Mouse (Mus musculus) embryonic facial prominence, embryonic 10.5 days (tissue): Measurements from ENCODE around the gene Ap1g1. TPM values are rescaled to one million over a fixed set of nuclear protein-coding genes. Genes with fewer than 3 reads are reported as not detected.

Experiments used
- DNase-seq: peaks from one replicate; pipeline ENCODE4 v3.0.0-alpha.2; 2017; ENCODE audit warnings: low spot score
- H3K27ac ChIP-seq: fragments of 300-500 bp; sonication (generic); replicated peaks from 2 replicates; pipeline ENCODE4 v1.5.1; 2016; ENCODE audit warnings: mild to moderate bottlenecking
- H3K27me3 ChIP-seq: fragments of 300-500 bp; sonication (generic); replicated peaks from 2 replicates; pipeline ENCODE4 v1.6.1; 2016; ENCODE audit warnings: low read depth, mild to moderate bottlenecking; ENCODE audit not compliant: poor library complexity, severe bottlenecking
- H3K36me3 ChIP-seq: fragments of 300-500 bp; sonication (generic); replicated peaks from 2 replicates; pipeline ENCODE4 v1.6.1; 2016; ENCODE audit warnings: mild to moderate bottlenecking, moderate library complexity
- H3K4me1 ChIP-seq: fragments of 300-500 bp; sonication (generic); 2 replicates; pipeline ENCODE4 v1.6.1; 2016
- H3K4me3 ChIP-seq: fragments of 300-500 bp; sonication (generic); 2 replicates; pipeline ENCODE4 v1.5.1; 2016; ENCODE audit warnings: mild to moderate bottlenecking, moderate library complexity
- H3K9me3 ChIP-seq: fragments of 300-500 bp; sonication (generic); 2 replicates; pipeline ENCODE4 v1.6.1; 2016; ENCODE audit warnings: mild to moderate bottlenecking
- WGBS: fragments of 180-500 bp; shearing (Covaris S2); methylation state at CpG from one replicate; pipeline ENCODE4 v1.1.7; 2016; 5-methylcytosine and 5-hydroxymethylcytosine counted together
- polyA plus RNA-seq: library from polyadenylated mRNA; unstranded; fragments of >200 nt; fragmentation: Nextera tagmentation; extraction: Ambion mirVana; gene quantifications from 2 replicates; pipeline ENCODE4 v1.2.1, GENCODE M21; 2016

The Ap1g1 gene
- polyA plus RNA-seq, 1 experiment from 2014 or later, result 48.4 TPM

DNA sequence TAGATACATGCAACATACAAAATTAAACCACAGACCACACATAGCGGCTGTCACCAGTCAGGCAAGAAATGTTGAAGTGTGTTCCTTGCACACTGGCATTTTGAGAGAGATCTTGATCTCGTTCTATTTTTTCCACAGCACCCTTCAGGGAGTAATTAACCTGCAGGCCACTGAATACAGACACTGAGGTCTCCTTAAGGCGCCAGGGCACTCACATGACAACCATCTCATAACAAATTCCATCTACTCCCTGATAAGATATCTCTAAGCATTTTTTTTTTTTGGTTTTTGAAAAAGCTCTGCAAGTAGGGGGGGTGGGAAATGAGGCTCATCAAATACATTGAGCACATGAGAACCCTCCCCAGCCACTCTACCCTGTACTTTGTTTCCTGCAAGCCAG lies 21.5 kb upstream of the Ap1g1 start:
- H3K4me1 ChIP-seq, result no peaks in the 10 kb centered on the region
- no peak overlapping the region for H3K4me3 ChIP-seq
- no peak for DNase-seq
- no peaks in the 10 kb centered on the region for H3K36me3 ChIP-seq
- H3K27me3 ChIP-seq, result no peaks in the 10 kb centered on the region
- 0 out of 2 replicates have a peak, but pooled peaks cover 6% of the 10 kb centered on the region for H3K9me3 ChIP-seq
- H3K27ac ChIP-seq, result no peak overlapping the region
- 71% methylated on average over 3 of the region's 3 CpGs for WGBS

DNA sequence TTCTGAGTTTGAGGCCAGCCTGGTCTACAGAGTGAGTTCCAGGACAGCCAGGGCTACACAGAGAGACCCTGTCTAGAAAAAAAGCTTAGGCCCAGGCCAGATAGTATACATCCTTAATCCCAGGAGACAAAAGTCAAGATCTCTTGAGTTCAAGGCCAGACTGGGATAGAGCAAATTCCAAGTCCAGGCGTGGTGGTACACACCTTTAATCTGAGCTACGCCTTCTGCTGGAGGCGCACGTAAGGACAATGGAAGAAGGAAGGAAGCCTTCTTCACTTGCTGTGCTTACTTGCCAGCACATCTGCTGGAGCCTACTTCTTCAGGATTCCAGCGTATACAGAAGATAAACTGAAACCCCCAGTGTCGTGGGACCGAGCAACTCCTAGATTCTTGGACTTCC lies 18.9 kb upstream of the Ap1g1 start:
- Histone ChIP-seq H3K9me3 (peaks cover 25% of the 10 kb centered on the region), H3K4me3 (no peak overlapping the region), H3K27ac (no peak overlapping the region), H3K4me1 (no peaks in the 10 kb centered on the region), H3K27me3 (no peaks in the 10 kb centered on the region), H3K36me3 (no peaks in the 10 kb centered on the region)
- WGBS, result 92% methylated on average over 7 of the region's 7 CpGs
- DNase-seq, result no peak

DNA sequence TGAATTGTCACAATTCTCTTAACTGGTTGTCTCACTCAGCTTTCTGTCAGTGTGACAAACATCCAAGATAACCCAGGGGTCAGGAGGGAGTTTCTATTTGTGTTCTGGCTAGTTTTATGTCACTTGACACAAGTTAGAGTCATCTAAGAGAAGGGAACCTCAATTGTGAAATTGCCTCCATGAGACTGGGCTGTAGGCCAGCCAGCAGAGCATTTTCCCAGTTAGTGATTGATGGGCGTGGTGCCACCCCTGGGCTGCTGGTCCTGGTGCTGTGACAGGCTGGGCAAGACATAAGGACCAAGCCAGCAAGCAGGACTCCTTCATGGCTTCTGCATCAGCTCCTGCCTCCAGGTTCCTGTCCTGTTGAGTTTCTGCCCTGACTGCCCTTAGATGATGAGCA lies 18.1 kb upstream of the Ap1g1 start:
- H3K27ac ChIP-seq, result no peak overlapping the region
- no peak for DNase-seq
- WGBS, result 67% methylated on average over 1 of the region's 1 CpGs
- no peak overlapping the region for H3K4me3 ChIP-seq
- no peaks in the 10 kb centered on the region for H3K4me1 ChIP-seq
- H3K36me3 ChIP-seq, result no peaks in the 10 kb centered on the region
- H3K27me3 ChIP-seq, result no peaks in the 10 kb centered on the region
- H3K9me3 ChIP-seq, result peaks cover 25% of the 10 kb centered on the region

DNA sequence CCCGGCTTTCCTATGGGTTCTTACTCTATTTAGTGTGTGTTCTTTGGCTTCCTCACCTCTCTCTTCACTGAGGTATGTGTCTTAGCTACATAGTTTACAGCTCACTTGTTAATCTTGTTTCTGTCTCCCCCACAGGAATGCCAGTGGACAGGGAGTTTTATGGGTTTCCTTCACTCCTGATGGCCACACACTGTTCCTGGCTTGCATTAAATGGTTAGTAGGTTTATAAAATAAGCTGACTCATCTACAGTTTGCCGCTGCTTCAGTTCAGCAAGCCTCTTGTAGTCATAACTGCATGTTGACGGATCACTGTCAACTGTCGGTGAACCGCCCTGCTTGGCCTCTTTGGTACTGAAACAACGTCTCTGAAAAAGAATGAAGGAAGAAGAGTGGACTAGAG lies 14.3 kb upstream of the Ap1g1 start:
- Histone ChIP-seq H3K27ac (no peak overlapping the region), H3K4me3 (no peak overlapping the region), H3K9me3 (peaks cover 25% of the 10 kb centered on the region), H3K36me3 (no peaks in the 10 kb centered on the region), H3K4me1 (no peaks in the 10 kb centered on the region), H3K27me3 (no peaks in the 10 kb centered on the region)
- 90% methylated on average over 6 of the region's 6 CpGs for WGBS
- DNase-seq, result no peak

DNA sequence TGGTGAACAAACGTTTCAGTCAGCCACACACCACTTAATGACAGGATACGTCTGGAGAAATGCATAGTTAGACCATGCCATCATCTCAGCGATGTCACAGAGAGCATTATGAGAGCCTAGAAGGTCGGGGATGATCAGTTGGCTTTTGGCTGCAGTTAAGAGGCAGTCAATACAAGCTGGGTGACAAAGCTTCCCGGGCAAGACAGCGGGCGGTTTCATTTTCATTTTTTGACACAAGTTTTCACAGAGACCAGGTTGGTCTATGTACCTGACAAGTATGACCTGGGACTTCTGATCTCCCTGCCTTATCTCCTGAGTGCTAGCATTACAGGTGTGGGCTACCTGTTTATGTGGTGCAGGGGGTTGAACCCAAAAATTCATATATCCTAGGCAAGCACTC lies 12.3 kb upstream of the Ap1g1 start:
- H3K9me3 ChIP-seq, result peaks cover 21% of the 10 kb centered on the region
- 77% methylated on average over 7 of the region's 7 CpGs for WGBS
- no peaks in the 10 kb centered on the region for H3K4me1 ChIP-seq
- no peak overlapping the region for H3K27ac ChIP-seq
- H3K36me3 ChIP-seq, result no peaks in the 10 kb centered on the region
- DNase-seq, result no peak
- H3K27me3 ChIP-seq, result no peaks in the 10 kb centered on the region
- H3K4me3 ChIP-seq, result no peak overlapping the region

DNA sequence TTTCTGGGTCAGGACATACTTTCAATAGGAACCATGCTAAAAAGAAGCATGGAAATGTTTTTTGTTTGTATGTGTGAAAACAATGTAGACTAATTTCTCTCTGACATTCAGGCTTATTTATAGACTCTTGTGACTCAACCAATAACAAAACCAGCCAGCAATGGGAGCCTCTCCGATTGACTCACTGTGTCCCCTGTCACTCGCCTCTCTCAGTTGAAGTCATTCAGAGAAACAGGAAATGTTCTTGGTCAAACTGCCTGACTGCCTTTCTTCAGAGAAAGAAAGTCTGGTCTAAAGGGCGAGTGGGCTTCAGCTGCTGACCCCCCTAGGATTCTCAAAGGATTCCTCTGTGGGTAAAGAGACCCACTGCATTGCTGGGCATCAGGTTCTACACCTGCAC lies 5.2 kb upstream of the Ap1g1 start:
- H3K27ac ChIP-seq, result no peak overlapping the region
- 49% methylated on average over 3 of the region's 3 CpGs for WGBS
- no peaks in the 10 kb centered on the region for H3K36me3 ChIP-seq
- H3K9me3 ChIP-seq, result no peaks in the 10 kb centered on the region
- DNase-seq, result no peak
- H3K4me1 ChIP-seq, result 0 out of 2 replicates have a peak, but pooled peaks cover 3% of the 10 kb centered on the region
- H3K27me3 ChIP-seq, result no peaks in the 10 kb centered on the region; the same call in 1 of the 2 replicates
- no peak overlapping the region for H3K4me3 ChIP-seq

DNA sequence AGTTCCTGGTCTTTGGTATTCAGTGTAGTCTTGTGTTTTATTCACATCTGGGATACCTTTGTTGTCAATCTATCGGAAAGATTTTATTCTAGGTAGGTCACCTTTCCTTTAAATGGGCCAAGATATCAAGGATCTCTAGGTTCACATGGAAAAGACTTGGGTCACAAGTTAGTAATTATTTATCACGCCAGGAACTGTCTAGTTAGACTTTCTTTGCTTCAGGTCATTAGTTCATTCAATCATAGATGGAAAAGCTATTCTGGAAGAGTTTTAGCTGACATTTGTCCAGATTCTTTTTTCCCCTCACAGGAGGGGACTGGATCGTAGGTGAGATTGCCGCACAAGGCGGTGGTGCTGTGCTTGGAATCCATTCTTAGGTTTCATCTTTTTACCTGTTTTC lies 503 bp upstream of the Ap1g1 start:
- H3K4me3 ChIP-seq, result peak overlapping the region; percentile 99
- DNase-seq, result no peak
- H3K36me3 ChIP-seq, result no peaks in the 10 kb centered on the region
- H3K27me3 ChIP-seq, result no peaks in the 10 kb centered on the region; the same call in 1 of the 2 replicates
- peaks cover 16% of the 10 kb centered on the region for H3K4me1 ChIP-seq
- H3K27ac ChIP-seq, result peak overlapping the region; percentile 100; the same call in 1 of the 2 replicates
- 27% methylated on average over 5 of the region's 5 CpGs for WGBS
- H3K9me3 ChIP-seq, result no peaks in the 10 kb centered on the region

DNA sequence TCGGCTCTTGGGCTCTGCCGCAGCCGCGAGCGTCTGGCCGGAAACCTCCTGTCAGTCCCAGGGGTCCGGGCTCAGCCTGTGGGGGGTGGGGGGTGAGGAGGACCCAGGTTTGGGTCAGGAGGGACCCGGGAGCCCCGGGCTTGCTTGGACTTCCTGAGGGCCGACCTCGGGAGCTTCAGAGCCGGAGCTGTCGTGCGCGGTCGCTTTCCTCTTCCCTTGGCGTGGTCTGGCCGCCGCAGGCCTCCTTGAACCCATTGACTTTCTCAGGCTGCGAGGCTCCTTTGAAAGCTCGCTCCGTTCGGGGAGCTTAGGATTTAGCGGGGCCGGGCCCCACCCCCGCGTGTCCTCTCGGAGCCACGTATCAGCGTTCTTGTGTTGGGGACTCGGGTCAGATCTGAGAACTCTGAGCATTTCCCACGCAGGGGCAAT lies 653 bp downstream of the Ap1g1 start:
- Histone ChIP-seq H3K27me3 (no peaks in the 10 kb centered on the region; the same call in 1 of the 2 replicates), H3K4me1 (peaks cover 16% of the 10 kb centered on the region), H3K4me3 (peak overlapping the region; percentile 99), H3K9me3 (no peaks in the 10 kb centered on the region), H3K27ac (peak overlapping the region; percentile 100), H3K36me3 (no peaks in the 10 kb centered on the region)
- WGBS, result under 1% methylated on average over 32 of the region's 32 CpGs
- no peak for DNase-seq

DNA sequence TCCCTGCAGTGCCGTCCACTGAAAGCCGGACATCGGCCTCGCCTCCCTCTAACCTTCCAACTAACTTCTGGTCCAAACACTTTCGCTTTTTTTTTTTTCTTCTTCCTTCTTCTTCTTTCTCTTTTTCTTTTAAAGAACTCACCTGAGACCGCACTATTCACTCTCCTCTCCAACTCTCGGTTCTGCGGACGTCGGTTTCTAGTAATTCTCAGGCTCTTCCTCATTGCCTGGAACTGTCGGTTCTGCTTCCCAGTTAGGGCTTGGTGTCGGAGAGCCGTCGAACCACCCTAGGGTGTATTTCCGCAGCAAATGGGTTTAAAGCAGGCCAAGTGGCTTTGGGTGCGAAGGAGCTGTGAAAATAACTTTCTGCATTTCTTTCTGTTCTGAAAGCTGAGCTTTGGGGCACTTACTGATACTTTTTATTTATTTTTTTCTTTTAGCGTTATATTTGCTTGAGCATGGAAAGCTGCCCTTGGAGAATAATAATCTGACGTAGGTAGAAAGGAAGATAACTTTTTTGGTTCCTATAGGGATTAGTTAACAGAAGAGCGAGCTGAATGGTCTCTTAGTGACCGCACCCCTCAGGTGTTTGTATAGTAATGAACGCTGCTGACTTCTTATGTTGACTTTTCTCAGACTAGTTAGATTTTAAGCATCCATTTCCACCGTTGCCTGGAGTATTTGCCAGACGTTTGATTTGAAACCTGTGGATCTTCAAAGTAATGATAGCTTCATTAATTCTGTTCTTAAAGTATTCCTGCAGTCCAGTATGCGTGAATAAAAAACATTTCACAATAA lies 1.3 kb downstream of the Ap1g1 start:
- H3K9me3 ChIP-seq, result no peaks in the 10 kb centered on the region
- peaks cover 16% of the 10 kb centered on the region for H3K4me1 ChIP-seq
- peak overlapping the region; percentile 99 for H3K4me3 ChIP-seq
- H3K27me3 ChIP-seq, result no peaks in the 10 kb centered on the region; the same call in 1 of the 2 replicates
- H3K36me3 ChIP-seq, result no peaks in the 10 kb centered on the region
- 24% methylated on average over 24 of the region's 24 CpGs for WGBS
- DNase-seq, result no peak
- peak overlapping the region; percentile 100 for H3K27ac ChIP-seq

DNA sequence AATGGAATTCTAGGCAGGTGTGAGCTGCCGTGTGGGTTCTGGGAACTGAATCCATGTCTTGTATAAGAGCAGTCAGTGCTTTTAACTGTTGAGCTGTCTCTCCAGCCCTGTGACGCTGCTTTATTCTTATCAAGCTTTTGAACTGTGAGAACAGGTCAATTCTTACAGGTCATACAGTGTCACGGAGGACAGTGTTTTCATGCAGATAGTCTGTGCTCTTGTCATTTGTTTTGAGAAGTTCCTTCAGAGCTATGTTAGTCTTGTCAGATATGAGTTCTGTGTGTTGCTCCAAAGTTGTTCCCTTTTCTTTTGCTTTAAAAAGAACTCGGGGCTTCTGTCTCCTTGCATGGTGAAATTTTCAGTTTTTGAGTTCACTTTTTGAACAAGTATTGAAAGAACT lies 2.2 kb downstream of the Ap1g1 start:
- Histone ChIP-seq H3K27ac (no peak overlapping the region), H3K27me3 (no peaks in the 10 kb centered on the region), H3K9me3 (no peaks in the 10 kb centered on the region), H3K4me1 (peaks cover 16% of the 10 kb centered on the region), H3K36me3 (no peaks in the 10 kb centered on the region), H3K4me3 (peak overlapping the region; percentile 99)
- DNase-seq, result no peak
- WGBS, result 83% methylated on average over 4 of the region's 4 CpGs

DNA sequence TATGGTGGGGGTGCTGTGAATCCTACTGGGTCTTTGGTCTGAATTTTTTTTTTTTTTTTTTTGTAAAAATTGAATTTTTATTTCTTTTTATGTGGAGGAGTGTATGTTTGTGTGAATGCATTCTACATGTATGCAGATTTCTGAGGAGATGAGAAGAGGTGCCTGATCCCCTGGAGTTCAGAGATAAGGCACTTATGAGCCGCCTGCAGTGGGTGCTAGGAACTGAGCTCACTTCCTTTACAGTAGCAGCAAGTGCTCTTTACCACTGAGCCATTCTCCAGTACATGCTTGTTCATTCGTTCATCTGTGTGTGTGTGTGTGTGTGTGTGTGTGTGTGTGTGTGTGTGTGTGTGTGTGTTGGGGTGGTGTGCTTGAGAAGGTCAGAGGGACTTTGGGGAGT lies 12.6 kb downstream of the Ap1g1 start:
- H3K27ac ChIP-seq, result no peak overlapping the region
- no peak overlapping the region for H3K4me3 ChIP-seq
- no peaks in the 10 kb centered on the region for H3K4me1 ChIP-seq
- H3K9me3 ChIP-seq, result no peaks in the 10 kb centered on the region
- 97% methylated on average over 2 of the region's 2 CpGs for WGBS
- H3K27me3 ChIP-seq, result no peaks in the 10 kb centered on the region
- DNase-seq, result no peak
- H3K36me3 ChIP-seq, result peaks cover 12% of the 10 kb centered on the region

DNA sequence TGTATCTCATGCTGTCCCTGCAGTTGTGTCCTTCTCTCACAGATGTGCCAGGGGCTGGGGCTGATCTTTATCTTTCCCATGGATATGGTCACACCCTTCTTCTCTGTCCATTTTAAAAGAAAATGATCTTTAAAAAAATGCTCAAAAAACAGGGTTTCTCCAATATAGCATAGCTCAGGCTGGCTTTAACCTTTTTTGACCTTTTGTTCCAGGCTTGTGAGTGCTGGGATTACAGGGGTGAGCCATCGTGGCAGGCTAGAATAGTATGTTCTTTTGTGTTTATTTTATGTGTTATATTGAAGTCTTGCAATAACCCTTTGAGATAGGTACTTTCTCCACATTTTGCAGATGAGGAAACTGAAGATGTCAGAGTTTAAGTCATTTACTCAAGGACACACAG lies 16.8 kb downstream of the Ap1g1 start:
- Histone ChIP-seq H3K4me1 (0 out of 2 replicates have a peak, but pooled peaks cover 2% of the 10 kb centered on the region), H3K27ac (no peak overlapping the region), H3K36me3 (peaks cover 8% of the 10 kb centered on the region), H3K4me3 (no peak overlapping the region), H3K9me3 (no peaks in the 10 kb centered on the region), H3K27me3 (no peaks in the 10 kb centered on the region)
- 65% methylated on average over 1 of the region's 1 CpGs for WGBS
- DNase-seq, result no peak

DNA sequence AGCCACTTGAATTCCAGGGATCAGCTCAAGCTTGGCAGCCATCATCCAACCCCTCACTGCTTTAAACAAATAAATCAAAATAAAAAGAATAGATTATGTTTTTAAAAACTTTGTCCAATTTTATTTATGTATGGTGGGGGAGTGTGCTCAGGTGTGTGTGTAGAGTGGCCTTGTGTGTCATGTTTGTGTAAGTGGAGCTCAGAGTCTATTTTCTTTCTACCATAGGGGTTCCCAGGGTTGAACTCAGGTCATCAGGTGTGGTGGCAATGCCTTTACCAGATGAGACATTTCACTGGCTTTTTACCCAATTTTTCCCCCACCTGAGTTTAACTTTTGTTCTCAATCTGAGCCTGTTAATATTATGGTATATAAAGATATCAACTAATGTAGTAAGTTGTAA lies 20.4 kb downstream of the Ap1g1 start:
- Histone ChIP-seq H3K4me1 (0 out of 2 replicates have a peak, but pooled peaks cover 2% of the 10 kb centered on the region), H3K36me3 (peaks cover 15% of the 10 kb centered on the region), H3K27me3 (no peaks in the 10 kb centered on the region), H3K27ac (no peak overlapping the region), H3K4me3 (no peak overlapping the region), H3K9me3 (no peaks in the 10 kb centered on the region)
- no peak for DNase-seq
